Mouse (Mus musculus) adrenal gland, adult 18-20 months (tissue): Measurements from ENCODE around the gene Pprc1. TPM values are rescaled to one million over a fixed set of nuclear protein-coding genes. Genes with fewer than 3 reads are reported as not detected.
A peak's percentile ranks its signal among the peaks of the same experiment; 100 is the strongest.

Source experiments
- DNase-seq, 2 experiments: peaks; one replicate each; pipeline ENCODE4 v3.0.0; 2021 to 2022; ENCODE audit warnings: low spot score in 2 of 2
- total RNA-seq, 2 experiments: library from RNA; stranded (reverse); gene quantifications; 1 replicate in 1 of 2; 2 replicates in 1 of 2; pipeline ENCODE4 v1.2.3; 2021

Pprc1 gene
- total RNA-seq, 2 experiments from 2014 or later, result 39.8 to 40.9 TPM

- no peak for DNase-seq
Measured at GRCm38 (mm10) chr19:46050462-46050861, 5.8 kb downstream of the Pprc1 start.

- DNase-seq, result no peak
Measured at GRCm38 (mm10) chr19:46055752-46056387, 11.2 kb downstream of the Pprc1 start.

- DNase-seq, result peak; percentile 81 to 83
Measured at GRCm38 (mm10) chr19:46056388-46056946, 11.8 kb downstream of the Pprc1 start.

GRCm38 (mm10) chr19:46056947-46057607, 12.4 kb downstream of the Pprc1 start:
- DNase-seq, result peak; percentile 84 to 85

GRCm38 (mm10) chr19:46058466-46058865, 13.8 kb downstream of the Pprc1 start:
- no peak for DNase-seq

- DNase-seq, result no peak
Measured at GRCm38 (mm10) chr19:46060845-46061244, 16.2 kb downstream of the Pprc1 start.

- DNase-seq, result no peak
Measured at GRCm38 (mm10) chr19:46068054-46068453, 23.4 kb downstream of the Pprc1 start.

- no peak for DNase-seq
Measured at GRCm38 (mm10) chr19:46073285-46073684, 28.6 kb downstream of the Pprc1 start.

GRCm38 (mm10) chr19:46074266-46074665, 29.6 kb downstream of the Pprc1 start:
- DNase-seq, result no peak

- DNase-seq, result peak; percentile 99
Measured at GRCm38 (mm10) chr19:46075616-46076607, 31.2 kb downstream of the Pprc1 start, which contains the start of gene Nolc1. Nolc1 (plus strand) TSS chr19:46075863.

- no peak for DNase-seq
Measured at GRCm38 (mm10) chr19:46078535-46078934, 33.8 kb downstream of the Pprc1 start.

GRCm38 (mm10) chr19:46085185-46085584, 40.5 kb downstream of the Pprc1 start:
- no peak for DNase-seq

GRCm38 (mm10) chr19:46086337-46086736, 41.7 kb downstream of the Pprc1 start:
- DNase-seq, result peak; percentile 46 to 52

GRCm38 (mm10) chr19:46087871-46088270, 43.2 kb downstream of the Pprc1 start:
- DNase-seq, result no peak

- no peak for DNase-seq
Measured at GRCm38 (mm10) chr19:46091641-46092040, 47.0 kb downstream of the Pprc1 start.

- DNase-seq, result no peak
Measured at GRCm38 (mm10) chr19:46094144-46094543, 49.5 kb downstream of the Pprc1 start.

GRCm38 (mm10) chr19:46095291-46095690, 50.6 kb downstream of the Pprc1 start:
- DNase-seq, result no peak

GRCm38 (mm10) chr19:46096396-46096795, 51.7 kb downstream of the Pprc1 start:
- DNase-seq, result no peak

GRCm38 (mm10) chr19:46099561-46099960, 54.9 kb downstream of the Pprc1 start:
- no peak for DNase-seq

- DNase-seq, result no peak
Measured at GRCm38 (mm10) chr19:46103437-46104186, 58.9 kb downstream of the Pprc1 start.
